Mouse (Mus musculus) C2C12 (cell line): ENCODE data around the gene Sppl3.

Experiments
- CEBPB ChIP-seq: IDR thresholded peaks from one replicate; pipeline ENCODE4 v1.6.1; 2011; ENCODE audit warnings: low read depth, mild to moderate bottlenecking, control low read depth, moderate library complexity
- CTCF ChIP-seq: IDR thresholded peaks from one replicate; pipeline ENCODE4 v1.5.1; 2011; ENCODE audit not compliant: control insufficient read depth, insufficient read depth, insufficient read length
- MAX ChIP-seq: IDR thresholded peaks from one replicate; pipeline ENCODE4 v1.6.1; 2011; ENCODE audit warnings: mild to moderate bottlenecking, control low read depth
- MYOG ChIP-seq: IDR thresholded peaks from one replicate; pipeline ENCODE4 v1.6.1; 2011; ENCODE audit not compliant: control insufficient read depth, insufficient read length; ENCODE audit errors: extremely low read depth
- USF1 ChIP-seq: IDR thresholded peaks from one replicate; pipeline ENCODE4 v1.6.1; 2011; ENCODE audit warnings: low read depth, mild to moderate bottlenecking, control low read depth, moderate library complexity

DNA sequence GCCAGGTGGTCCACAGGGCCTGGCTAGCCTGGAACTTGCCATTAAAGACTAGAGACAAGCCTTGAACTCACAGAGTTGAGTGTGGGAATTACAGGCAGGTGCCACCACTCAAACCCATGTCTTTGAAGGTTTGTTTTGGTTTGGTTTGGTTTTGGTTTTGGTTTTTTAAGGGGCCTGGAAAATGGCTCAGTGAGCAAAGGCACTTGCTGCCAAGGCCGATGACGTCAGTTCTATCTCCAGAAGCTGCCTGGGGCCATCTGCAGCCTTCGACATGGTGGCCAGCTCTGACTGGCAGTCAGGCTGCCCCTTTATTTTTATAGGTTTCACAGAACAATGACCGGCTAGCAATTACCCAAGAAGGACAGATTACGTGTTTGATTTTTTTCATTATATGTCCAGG lies 110.0 kb downstream of the Sppl3 start:
- TF ChIP-seq CTCF (no peak), MYOG (no peak), CEBPB (no peak), MAX (no peak), USF1 (no peak)
